Mouse (Mus musculus): ENCODE data around the gene Bax.

DNA sequence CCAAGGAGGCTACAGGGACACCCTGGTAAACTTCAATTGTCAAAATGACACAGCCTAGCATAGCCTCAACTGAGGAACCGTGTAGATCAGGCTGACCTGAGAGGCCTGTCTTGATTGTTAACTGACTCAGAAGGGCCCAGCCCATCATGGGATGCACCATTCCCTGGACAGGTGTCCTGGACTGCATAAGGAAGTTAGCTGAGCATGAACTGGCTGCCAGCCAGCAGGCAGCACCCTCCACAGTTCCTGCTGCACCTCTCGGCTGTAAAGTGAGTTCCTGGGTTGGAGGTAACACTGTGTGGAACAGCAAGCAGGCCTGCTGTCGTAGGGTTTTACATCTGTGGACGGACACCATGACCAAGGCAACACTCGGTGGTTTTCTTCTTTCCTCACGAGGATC lies 40.9 kb upstream of the Bax start:
- TF ChIP-seq GATA1 (IDR thresholded peaks at IDR 0.05; ENCODE audit: low read length) (no peak), TAL1 (IDR thresholded peaks at IDR 0.05; ENCODE audit: low read length) (no peak)
